Comparison of ENCODE assay signal across 14 mouse cellular contexts in the genomic region with DNA sequence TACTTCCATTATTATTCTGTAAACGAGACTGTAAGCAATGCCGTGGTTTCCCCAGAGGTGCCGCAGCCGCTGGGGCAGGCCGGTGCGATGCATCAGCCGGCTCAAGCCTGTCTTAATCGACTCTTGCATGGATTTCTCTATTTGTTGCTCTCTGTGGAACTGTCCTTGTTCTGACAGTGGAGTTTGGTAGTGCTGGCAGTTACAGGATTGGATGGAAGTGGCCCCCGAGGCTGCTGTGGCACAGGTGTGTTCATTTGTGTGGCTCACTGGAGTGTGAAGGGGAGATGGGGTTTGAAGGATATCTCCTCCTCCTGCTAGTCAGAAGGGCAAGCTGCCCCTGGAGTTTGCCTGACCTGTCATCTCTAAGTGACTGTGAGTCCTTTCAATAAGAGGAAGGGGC.
"Had no signal": no experiment of that assay in that cellular context is flagged by ENCODE, and none has a peak within 500 bp of the region (broad histone marks: within the 10 kb centered on the region; RNA-seq: fewer than 3 reads in every experiment).

No protein-coding gene starts in this region.

- H3K9ac ChIP-seq: limb, embryonic 15.5 days; liver, embryonic 12.5 days; lung, embryonic 14.5 days; midbrain, embryonic 15.5 days; neural tube, embryonic 13.5 days had no signal

- H3K9me3 ChIP-seq: limb, embryonic 15.5 days; liver, embryonic 12.5 days; megakaryocyte, embryonic 14.5 days; midbrain, embryonic 15.5 days; neural tube, embryonic 13.5 days had no signal

- ATAC-seq: inflammation-experienced regulatory T-cells, adult 6 months; intestine, postnatal 0 days; liver, embryonic 12.5 days; midbrain, embryonic 15.5 days had no signal

- H3K36me3 ChIP-seq: limb, embryonic 15.5 days; liver, embryonic 12.5 days; midbrain, embryonic 15.5 days; neural tube, embryonic 13.5 days had no signal

- DNase-seq: lung, embryonic 14.5 days; lung, postnatal 10 days; right cerebral cortex, postnatal 14 days; thymus, postnatal 36 days had no signal

- H3K4me2 ChIP-seq: limb, embryonic 15.5 days; liver, embryonic 12.5 days; lung, embryonic 14.5 days; midbrain, embryonic 11.5 days; midbrain, embryonic 15.5 days; neural tube, embryonic 13.5 days had no signal

- H3K27me3 ChIP-seq: liver, embryonic 12.5 days; midbrain, embryonic 15.5 days; neural tube, embryonic 13.5 days had no signal

- H3K27ac ChIP-seq: left cerebral cortex, adult 2 months; liver, embryonic 12.5 days; macrophage had no signal

- H3K4me3 ChIP-seq: left cerebral cortex, adult 2 months; limb, embryonic 15.5 days; liver, embryonic 12.5 days; megakaryocyte, embryonic 14.5 days; midbrain, embryonic 15.5 days; neural tube, embryonic 13.5 days had no signal
